Mouse (Mus musculus) granulocyte monocyte progenitor cell, adult 5-6 weeks (primary cell): ENCODE measurements around the gene Snrnp70. TPM values are rescaled to one million over a fixed set of nuclear protein-coding genes. Genes with fewer than 3 reads are reported as not detected.
"Not testable (repeated sequence)": the region's sequence is repeated elsewhere in the genome, so short reads cannot be mapped to it uniquely, and the experiment has no call there.

Source experiments
- ATAC-seq: replicated peaks from 2 replicates; pipeline ENCODE4 v1.8.0; 2016; ENCODE audit warnings: mild to moderate bottlenecking, moderate TSS enrichment, inconsistent platforms; ENCODE audit not compliant: poor library complexity, severe bottlenecking
- total RNA-seq, 2 experiments: library from RNA; stranded (forward) in 1 of 2; stranded (reverse) in 1 of 2; fragments of 200-712, 200-1000 nt in 1 of 2; fragments of >200 nt in 1 of 2; fragmentation: Nextera tagmentation in 1 of 2; gene quantifications; 2 replicates each; pipeline ENCODE4 v1.2.3; 2014 to 2017

The Snrnp70 gene
- total RNA-seq, 2 experiments from 2014 or later: 259 to 382 TPM

DNA sequence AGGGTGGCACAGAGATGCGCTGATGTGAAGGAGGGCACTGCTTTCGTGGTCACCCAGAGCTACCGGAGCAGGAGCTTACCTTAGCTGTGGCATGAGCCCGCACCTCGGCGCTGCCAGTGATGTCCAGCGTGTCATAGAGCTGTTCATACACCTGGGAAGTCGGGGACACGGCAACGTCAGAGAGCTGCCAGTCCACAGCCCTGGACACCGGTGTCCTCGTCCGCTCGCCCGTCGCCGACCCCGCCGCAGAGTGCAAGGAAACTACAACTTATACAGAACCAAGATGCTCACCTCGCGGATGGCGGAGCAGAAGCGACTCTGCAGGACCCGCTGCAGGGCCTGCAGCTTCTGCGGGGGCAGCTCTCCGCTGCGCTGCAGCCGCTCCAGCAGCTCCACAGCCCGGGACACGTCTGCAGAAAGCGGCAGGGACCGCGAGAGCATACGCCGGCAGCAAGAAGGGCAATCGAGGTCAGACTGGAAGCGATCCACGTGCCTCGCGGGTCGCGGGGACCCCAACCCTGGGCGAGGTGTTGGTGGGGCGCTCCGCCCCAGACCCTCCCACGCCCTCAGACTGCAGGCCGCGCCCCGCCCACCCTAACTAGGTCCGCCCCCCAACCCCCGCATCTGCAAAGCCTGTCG, 25.6 kb downstream of the Snrnp70 start:
- ATAC-seq: no peak

DNA sequence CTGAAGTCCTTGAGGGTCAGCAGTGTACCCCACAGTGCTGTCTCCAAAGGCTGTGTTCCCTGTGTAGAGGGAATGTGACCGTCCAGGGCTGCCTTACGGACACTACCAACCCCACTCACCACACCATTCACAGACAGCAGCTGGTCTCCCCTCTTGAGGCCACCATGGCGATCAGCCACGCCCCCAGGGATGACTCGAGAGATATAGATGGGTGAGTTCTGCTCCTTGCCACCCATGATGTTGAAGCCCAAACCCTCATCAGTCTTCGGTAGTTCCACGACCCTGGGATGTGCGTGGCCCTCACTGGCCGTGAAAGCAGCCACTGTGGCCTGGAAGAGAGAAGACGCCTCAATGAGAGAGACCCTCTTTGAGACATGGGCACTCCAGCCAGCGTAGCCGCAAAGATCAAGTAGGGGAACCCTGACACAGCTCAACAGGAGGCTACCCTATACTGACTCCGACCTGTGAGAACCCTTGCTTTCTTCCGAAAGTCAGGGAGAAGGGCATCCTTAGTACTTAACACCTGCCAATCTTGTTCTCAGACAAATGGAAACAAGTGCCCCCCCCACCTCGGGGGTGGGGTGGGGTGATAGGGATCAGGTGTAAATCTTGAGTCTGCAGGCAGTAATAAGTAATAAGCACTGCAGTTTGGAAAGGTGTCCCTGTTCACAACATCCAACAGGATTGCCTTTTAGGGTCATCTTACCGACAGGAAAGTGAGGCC, 26.4 kb downstream of the Snrnp70 start:
- no peak for ATAC-seq

DNA sequence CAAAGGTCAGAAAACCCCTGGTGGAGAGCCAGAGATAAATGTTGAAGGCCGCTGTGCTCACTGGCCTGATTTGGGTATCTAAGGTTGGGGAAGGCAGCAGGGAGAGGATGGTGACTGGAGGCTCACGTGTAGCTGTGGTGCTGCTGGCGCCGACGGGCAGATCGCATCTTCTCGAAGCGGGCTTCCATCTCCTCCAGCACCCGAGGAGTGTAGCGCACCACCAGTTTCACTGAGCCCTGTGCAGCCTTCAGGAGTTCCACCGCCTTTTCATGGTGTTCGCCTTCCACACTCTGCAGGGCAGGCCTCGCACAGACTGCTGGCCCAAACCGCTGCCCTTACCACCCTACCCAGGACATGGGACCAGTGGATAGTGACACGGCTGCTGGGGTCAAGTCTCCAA, 27.4 kb downstream of the Snrnp70 start:
- no peak for ATAC-seq

DNA sequence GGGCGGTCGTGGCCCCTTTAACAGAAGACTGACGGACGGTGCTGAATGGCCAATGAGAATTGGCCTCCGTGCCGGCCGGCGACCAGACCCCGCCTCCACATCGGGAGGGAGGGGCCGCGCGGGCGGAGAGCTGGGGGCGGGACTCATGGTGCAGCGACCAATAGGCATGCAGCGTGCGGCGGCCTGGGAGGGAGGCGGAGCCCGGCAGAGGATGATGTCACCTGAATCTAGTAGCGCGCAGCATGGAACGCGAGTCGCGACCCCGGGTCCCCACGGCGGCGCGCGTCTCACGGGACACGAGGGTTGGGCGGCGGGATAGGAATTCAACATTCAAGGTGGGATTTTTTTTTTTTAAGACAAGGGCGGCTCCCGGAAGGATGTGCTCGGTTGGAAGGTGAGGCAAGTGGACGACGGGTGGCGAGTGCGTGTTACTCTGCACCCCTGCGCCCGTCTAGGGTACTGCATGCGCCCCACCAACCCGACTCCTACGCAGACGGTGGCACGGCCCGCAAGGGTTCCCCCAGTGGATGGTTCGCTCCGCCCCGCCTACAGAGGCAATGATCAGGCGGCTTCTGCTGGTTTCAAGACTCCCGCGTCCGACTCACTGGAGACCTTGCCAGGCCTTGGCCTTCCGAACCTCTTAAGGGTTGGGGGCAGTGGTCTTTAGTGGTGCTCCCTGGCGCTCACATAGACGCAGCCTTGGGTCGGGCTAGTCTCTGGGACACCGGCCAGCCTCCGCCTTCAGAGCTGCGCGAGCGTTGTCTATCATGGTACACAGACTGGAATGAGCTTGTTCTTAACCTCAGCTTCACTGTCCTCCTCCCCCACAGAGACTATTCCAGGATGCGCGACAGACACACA, 28.3 kb downstream of the Snrnp70 start:
- ATAC-seq: peak; percentile 72

DNA sequence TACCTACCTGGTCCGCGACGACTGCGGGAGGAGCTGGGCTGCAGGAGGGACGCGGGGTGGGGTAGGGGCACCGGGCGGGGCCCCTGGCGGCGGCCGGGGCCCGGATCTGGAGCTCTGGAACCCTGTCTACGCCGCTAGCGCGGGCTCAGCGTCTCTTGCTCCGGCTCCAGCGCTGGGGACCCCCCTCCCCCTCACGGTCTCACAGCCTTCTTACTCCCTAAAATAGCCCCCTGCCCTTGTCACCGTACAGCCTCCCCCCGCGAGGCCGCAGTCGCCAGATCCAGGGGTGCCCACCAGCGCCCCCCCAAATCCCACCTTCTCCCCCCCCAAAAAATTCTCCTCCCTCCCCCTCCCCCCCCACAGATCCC, 28.9 kb downstream of the Snrnp70 start, which contains the start of gene Ppfia3:
Gene Ppfia3 (minus strand): TSS at position 368 of the 368 bp plus-strand sequence.
- ATAC-seq: no peak

DNA sequence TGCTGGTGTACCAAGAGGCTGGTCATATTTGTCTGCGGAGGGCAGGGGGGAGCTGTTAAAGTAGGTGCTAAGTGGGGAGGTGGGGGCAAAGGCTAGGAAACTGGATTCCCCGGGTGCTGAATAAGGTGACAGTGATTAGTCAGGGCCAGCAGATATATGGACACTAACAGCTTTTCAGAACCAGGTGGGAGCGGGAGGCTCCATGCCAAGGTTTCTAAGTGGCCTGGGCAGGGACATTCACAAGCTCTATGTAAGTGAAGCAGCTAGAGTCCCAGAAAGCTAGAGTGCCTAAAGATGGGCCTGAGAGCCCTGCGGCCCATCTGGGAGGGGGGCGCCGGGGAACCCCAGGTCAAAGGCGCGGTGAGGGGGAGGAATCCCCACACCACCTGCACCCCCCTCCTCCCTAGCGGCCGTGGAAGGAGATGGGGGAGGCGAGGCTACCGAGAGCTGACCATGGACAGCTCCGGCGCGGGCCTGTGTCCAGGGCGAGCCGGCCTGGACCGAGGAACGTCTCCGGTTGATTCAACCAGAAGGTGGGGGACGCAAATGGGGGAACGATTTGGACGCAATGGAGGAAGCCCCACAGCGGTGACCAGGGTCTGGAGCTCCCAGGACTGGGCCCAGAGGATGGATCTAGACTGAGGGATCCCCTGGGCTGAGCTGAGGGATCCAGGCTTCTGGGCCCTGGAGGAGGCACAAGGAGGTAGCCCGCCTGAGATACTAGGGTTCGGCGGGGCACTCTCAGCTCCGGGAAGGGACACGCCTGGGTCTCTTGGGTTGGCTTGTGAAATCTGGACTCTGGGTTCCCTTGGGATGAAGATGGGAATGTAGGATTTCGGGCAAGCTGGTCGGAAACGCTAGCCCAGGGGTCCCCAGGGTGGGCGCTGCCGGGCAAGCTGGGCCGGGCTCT, 29.5 kb downstream of the Snrnp70 start:
- ATAC-seq: no peak

DNA sequence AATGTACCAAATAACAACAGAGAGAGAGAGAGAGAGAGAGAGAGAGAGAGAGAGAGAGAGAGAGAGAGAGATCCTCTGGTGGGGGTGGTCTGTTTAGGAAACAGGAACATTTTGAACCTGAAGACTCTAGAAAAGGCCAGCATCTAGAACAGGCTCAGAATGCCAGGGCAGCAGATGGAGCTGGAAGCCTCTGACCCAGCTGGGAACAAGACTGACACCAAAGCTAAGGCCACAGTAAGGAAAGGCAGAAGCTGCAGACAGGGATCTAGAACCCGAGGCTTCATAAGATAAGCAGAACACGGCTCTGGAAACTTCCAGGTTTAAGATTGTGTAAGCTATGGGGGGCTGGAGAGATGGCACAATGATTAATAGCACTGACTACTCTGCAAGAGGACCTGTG, 31.6 kb downstream of the Snrnp70 start:
- no peak for ATAC-seq

- peak; percentile 26; the same call in 1 of the 2 replicates for ATAC-seq
Observed at GRCm38 (mm10) chr7:45362801-45363200, 32.7 kb downstream of the Snrnp70 start.

GRCm38 (mm10) chr7:45361243-45361804, 34.2 kb downstream of the Snrnp70 start:
- ATAC-seq: peak; percentile 75

GRCm38 (mm10) chr7:45360404-45361125, 35.0 kb downstream of the Snrnp70 start:
- ATAC-seq: no peak

GRCm38 (mm10) chr7:45359081-45359480, 36.5 kb downstream of the Snrnp70 start:
- not testable (repeated sequence) for ATAC-seq

GRCm38 (mm10) chr7:45356087-45356486, 39.5 kb downstream of the Snrnp70 start:
- no peak for ATAC-seq

DNA sequence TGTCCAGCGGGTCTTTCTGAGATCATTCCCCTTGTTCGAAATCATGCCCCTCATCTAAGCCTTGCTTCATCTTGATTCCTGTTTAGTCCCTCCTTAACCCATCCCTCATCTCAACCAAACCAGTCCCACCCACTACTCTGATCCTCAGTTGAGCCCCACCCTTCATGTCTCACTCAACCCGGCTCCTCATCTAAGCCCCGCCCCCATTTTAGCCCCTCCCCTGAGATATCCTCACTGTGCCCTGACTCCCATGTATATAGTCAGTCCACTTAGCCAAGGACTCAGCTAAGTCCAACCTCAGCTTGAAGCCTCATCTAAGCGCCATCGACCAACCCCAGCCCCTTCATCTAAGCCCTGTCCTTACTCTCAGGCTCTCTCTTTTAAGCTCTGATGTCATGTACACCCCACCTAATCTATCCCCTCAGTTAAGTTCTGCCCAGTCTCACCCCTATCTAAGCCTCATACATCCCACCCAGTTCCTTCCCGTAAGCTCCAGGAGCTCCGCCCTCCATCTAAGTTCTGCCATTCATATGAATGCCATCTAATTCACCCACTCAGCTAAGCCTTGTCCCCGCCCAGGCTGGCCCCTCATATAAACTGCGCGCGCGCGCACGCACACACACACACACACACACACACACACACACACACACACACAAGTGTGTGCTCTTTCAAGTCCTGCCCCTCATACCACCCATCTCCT, 40.1 kb downstream of the Snrnp70 start:
- no peak for ATAC-seq

- no peak for ATAC-seq
Observed at GRCm38 (mm10) chr7:45353041-45353440, 42.5 kb downstream of the Snrnp70 start.

- no peak; the same call in 1 of the 2 replicates for ATAC-seq
Observed at GRCm38 (mm10) chr7:45346905-45347304, 48.6 kb downstream of the Snrnp70 start.

DNA sequence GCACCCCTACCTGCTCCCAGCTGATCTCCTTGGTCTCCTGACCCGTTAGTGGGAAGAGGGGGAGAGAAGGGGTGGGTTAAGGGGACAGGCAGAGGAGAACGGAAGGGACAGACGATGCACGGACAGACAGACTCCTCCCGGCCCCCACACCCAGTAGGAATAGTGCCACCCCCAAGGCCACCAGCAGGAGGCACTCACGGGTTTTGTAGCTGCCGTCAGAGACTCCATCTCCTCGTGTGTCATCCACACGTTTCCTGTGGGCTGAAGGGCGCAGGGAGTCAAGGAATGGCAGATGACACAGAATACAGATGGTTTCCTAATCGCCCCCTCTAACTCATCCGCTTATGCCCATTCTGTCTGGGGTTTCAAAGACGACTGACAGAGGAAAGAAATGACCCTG, 52.0 kb downstream of the Snrnp70 start:
- no peak for ATAC-seq

- ATAC-seq: no peak
Observed at GRCm38 (mm10) chr7:45342081-45342480, 53.5 kb downstream of the Snrnp70 start.

DNA sequence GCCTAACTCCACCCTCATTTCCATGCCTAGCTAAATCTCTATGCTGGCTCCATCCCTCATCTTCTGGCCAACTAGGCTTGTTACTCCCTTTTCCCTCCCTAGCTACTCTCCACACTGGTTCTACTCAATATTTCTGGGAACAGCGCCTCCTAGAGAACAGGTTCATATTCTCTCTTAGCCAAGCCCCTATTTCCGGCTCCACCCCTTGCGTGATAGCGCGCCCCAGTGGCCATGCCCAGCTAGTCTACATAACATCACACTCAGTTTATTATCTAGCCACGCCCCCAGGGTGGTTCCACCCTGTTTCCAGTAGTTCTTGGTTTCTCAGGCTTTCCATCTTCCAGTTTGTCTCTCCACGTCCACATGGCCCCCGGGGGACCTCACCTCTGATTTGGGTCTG, 54.2 kb downstream of the Snrnp70 start:
- ATAC-seq: peak; percentile 71
